Mouse (Mus musculus) thymus, adult 2 months (tissue): ENCODE results near the gene B3gat2.

Experiments
- CTCF ChIP-seq: fragments of 200-500 bp; IDR thresholded peaks from 2 replicates; pipeline ENCODE4 v1.5.1; 2012; ENCODE audit warnings: mild to moderate bottlenecking, control low read depth, low read length, moderate library complexity, borderline replicate concordance; ENCODE audit not compliant: control insufficient read depth, poor library complexity, insufficient read depth; ENCODE audit errors: extremely low read depth
- POLR2A ChIP-seq: fragments of 200-500 bp; IDR thresholded peaks from 2 replicates; pipeline ENCODE4 v1.6.1; 2012; ENCODE audit warnings: mild to moderate bottlenecking, low read length, control low read depth, moderate library complexity; ENCODE audit not compliant: control insufficient read depth, poor library complexity, insufficient read depth; ENCODE audit errors: extremely low read depth

- TF ChIP-seq POLR2A: no peak
- peak; percentile 37; the same call in 1 of the 2 replicates for TF ChIP-seq CTCF
These were observed 65.6 kb downstream of the B3gat2 start for GRCm38 (mm10) chr1:23826887-23827758.
